Mouse (Mus musculus) kidney, postnatal 25 days (tissue): ENCODE data around the gene Gm20708.
"Not testable (repeated sequence)": the region's sequence is repeated elsewhere in the genome, so short reads cannot be mapped to it uniquely, and the experiment has no call there.

Experiments used
- DNase-seq, 2 experiments: peaks; one replicate each; pipeline ENCODE4 v3.0.0; 2021; ENCODE audit warnings: mixed read lengths in 2 of 2

Gm20708 gene

GRCm38 (mm10) chr11:117833509-117833908 lies 24.0 kb downstream of the Gm20708 start:
- not testable (repeated sequence) for DNase-seq

DNA sequence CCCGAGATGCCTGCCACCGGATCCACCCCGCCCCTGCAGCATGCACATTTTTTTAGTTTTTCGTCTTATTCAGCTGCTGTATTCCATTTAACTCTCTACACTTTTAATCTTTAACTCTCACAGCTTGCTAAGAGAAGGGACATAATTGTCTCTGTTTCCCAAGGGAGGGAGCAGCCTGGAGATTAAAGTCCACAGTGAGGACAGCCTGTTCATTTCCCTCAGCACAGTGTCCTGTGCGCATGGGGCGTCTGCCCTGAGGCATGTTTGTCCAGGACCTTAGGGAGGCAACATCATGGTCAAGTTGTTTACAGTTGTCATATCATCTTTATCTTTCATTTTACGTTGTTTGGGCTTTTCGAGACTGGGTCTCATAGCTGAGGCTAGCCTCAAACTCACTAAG lies 24.6 kb downstream of the Gm20708 start:
- peak; percentile 71 to 90 for DNase-seq

DNA sequence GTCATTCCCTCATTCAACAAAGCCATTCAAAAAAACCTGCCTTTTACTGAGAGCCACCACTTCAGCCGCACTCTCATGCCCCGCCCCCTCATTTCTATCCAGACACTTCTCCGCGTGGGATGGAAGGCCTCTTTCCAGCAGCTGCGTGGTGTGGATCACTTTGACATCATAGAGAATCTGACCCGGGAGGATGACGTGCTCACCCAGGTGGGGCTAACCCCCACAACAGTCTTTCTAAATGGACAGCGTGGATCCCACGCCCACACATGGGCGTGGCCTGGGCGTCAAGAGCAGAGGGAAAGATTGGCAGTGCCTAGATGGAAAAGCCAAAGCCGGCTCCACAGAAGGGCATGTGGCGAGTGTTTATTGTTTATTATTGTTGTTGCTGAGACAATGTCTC lies 26.8 kb downstream of the Gm20708 start:
- peak; percentile 42 to 81 for DNase-seq

- peak; percentile 42 to 81 for DNase-seq
These were observed 29.1 kb downstream of the Gm20708 start for GRCm38 (mm10) chr11:117838572-117838971.

DNA sequence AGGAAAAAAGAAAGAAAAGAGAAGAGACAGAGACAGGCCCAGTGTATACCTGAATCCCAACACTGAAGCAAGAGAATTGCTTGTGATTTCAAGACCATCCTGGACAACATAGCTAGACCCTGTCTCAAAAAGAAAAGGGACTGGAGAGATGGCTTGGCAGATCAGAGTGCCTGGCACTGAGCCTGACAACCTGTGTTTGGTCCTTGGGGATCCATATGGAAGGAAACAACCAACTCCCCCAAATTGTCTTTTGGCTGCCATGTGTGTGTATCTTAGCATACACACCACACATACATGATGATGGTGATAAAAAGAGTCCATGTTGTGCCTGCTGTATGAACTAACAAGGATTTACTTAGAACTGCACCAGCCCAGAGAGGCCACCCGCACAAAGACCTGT lies 29.6 kb downstream of the Gm20708 start:
- DNase-seq = no peak

GRCm38 (mm10) chr11:117840910-117841309 lies 31.4 kb downstream of the Gm20708 start:
- no peak for DNase-seq

DNA sequence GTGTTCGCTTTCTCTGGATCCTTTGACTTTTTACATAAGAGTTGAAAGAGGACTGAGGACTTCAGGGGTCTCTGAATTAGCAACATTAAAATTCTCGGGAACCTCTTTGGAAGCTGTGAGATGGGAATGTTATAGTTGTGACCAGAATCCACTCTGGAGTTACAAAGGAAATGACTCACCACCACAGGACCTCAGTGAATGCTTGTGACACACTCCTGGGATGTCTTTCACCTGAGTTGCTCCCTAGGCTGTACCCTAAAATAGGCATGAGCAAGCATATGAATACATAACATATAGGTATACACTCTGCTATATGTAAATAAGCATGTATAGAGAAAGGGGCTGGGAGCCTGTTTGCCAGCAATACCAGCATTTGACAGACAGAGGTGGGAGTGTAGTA lies 34.0 kb downstream of the Gm20708 start:
- no peak for DNase-seq

DNA sequence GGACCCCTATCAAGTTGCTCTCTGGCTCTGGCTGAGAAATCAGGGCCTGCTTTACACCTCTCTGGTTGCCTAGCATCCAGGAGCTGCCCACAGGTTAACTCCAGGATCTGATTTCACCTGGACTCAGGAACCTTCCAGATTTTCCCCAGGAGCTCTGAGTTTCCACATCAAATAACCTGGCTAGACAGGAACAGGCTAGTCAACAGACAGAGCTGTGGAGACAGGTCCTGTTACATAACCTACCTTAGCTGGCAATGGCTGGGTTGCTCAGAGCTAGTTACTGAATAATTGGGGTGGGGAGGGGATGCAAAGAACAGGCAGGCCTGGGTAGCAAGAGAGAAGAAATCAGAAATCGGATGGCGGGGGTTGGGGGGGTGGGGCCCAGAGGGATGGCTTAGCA lies 35.5 kb downstream of the Gm20708 start:
- peak; percentile 57 to 85 for DNase-seq

DNA sequence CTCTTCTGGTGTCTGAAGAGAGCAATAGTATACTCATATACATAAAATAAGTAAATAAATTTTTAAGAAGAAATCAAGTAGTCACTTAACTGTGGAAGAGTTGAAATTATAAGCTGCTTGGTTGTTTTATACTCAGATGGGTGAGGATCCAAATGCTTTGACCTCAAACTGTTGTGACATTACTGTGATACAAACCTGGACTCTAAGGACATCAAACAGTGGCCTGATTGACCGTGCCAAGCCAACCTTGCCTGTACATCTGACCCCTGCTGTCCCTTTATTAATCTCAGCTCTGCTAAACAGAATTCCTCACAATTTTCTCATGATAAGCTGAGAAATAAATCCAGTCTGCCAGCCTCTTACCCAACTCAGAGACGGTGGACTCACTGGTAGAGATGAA lies 36.2 kb downstream of the Gm20708 start:
- no peak for DNase-seq

GRCm38 (mm10) chr11:117846640-117847039 lies 37.2 kb downstream of the Gm20708 start:
- DNase-seq = peak; percentile 69 to 90

GRCm38 (mm10) chr11:117847593-117848215 lies 38.2 kb downstream of the Gm20708 start:
- peak in 1 of 2 experiments; percentile 69 for DNase-seq

GRCm38 (mm10) chr11:117848271-117848984 lies 39.0 kb downstream of the Gm20708 start:
- peak; percentile 43 to 69 for DNase-seq

- DNase-seq = peak; percentile 97 to 98
These were observed 39.7 kb downstream of the Gm20708 start, which contains the start of gene Birc5 for GRCm38 (mm10) chr11:117848985-117849671. Gene Birc5, plus strand, starts transcription at chr11:117849251.

DNA sequence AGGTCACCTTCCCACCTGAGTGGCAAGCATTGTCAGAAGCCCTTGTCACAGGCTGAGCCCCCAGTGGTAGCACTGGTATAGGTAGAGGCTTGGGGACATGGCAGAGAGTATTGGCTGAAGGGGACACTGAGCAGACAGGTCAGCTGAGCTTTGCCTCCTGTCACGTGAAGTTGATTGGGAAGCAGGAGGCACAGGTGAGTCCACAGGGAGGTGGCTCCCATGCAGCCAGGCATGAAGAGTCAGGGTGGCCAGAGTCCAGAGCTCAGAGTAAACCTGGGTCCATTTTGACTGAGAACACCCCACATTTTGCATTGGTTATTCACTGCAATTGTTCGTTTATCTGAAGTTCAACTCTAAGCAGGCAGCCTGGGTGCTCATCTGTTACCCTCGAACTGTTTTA lies 43.4 kb downstream of the Gm20708 start:
- DNase-seq = peak in 1 of 2 experiments; percentile 64

GRCm38 (mm10) chr11:117854241-117854640 lies 44.8 kb downstream of the Gm20708 start:
- DNase-seq = no peak

GRCm38 (mm10) chr11:117855360-117855759 lies 45.9 kb downstream of the Gm20708 start:
- DNase-seq = no peak

DNA sequence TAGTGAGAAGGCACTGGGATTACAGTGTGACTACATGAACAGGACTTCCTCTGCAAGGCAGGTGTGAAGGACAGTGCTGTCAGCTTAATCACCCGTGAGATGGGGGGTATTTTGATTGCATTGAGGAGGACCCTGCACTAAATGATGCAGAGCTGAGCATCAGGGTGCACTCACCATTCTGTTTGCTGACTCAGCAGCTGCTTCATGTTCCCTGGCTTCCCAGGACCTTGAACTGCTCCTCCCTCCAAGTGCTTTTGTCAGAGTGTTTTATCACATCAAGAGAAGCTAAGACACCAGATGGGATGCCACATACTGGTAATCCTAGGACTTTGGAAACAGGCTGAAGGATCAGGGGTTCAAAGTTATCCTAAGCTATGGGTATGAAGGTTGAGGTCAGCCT lies 46.5 kb downstream of the Gm20708 start:
- no peak for DNase-seq

DNA sequence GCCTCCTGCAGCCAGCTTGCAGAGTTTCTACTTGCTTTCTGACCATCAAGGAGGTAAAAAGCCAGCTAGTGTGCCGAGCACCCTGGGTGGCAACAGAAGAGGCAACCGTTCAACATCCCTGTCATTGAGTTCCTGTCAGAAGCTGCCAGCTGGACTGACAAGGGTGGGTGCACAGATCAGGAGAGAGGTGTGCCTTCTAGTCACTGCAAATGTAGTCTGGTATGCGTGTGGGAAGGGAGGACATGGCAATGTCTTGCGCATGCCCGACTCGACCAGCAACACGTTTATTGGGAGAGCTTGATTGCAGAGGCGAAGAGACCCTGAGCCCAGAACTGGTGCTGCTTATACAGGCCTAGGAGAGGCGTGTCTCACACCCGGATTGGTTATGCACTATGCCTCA lies 48.0 kb downstream of the Gm20708 start:
- DNase-seq = no peak

DNA sequence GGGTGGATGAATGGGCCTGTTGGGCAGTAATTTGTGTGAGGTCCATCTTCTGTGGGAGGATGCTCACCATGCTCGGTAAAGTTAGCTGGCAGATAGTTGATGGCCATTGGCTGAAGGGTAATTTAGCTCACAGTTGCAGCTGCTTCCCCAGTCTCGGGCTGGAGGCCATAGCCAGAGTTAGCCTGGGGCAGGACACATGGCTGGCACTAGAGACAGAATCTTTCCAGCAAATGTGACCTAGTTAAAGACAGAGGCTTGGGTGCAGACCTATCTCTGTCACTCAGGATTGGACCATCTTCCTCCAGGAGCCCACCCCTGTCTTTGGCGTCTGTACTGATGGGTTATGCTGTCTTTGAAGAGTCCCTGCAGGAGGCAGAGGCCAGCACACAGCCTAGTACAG lies 48.9 kb downstream of the Gm20708 start:
- DNase-seq = no peak

DNA sequence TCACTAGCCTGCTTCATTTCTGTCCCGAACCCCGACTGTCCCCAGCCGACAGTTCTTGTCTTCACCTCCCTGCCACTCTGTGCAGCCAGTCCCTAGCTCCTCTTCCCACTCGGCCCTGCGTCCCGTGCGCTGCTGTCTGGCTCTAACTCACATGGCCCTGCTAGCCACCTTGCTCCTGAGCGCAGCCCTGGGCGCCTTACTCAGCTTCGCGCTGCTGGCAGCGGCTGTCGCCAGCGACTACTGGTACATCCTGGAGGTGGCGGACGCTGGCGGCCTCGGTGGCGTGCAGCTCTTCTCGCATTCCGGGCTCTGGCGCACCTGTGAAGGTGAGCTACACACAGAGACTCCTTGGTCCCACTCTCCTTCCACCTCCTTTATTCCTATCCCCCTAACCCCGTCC lies 51.1 kb downstream of the Gm20708 start, which contains the start of gene Tmem235:
TSS of gene Tmem235 (plus strand) at position 152 of the 400 bp plus-strand sequence.
- no peak for DNase-seq

GRCm38 (mm10) chr11:117863174-117863856 lies 53.8 kb downstream of the Gm20708 start:
- DNase-seq = peak; percentile 64 to 84

- DNase-seq = no peak
These were observed 55.3 kb downstream of the Gm20708 start for GRCm38 (mm10) chr11:117864805-117865204.

DNA sequence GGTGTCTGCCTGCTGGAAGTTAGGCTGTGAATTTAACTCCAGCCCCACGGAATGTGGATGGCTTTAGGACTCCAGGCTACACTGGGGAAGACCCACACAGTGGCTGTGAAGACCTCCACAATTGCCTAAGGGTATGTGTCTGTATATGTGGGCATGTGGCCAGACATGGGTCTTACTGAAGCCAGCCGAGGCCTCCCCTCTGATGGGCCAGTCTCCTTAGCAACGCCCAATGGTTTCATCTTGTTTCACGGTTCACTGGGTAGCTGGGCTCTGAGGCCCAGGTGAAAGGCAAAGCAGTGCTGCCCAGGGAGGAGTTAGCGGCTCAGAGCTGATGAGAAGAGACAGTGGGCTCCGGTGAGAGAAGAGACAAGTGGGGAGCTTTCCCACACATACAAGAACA lies 56.5 kb downstream of the Gm20708 start:
- peak; percentile 59 to 76 for DNase-seq
